In the genomic region with DNA sequence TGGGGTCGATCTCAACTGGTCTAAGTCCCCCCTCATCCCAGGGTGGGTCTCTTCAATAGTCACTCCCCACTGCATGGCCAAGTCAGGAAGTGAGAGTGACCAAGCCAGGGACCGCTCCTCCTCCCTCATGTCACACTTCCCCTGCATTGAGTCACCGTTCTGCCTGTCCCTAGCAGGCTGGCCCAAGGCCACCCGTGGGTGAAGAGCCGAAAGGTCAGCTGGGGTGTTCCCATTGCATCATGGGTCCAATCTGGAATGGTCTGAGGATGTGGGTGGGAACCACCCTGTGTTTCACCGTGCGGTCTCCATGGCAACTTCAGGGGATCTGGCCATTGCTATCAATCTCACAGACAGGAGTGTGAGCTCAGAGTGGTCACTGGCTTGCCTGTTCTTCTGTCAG, we compare ENCODE assay signal across 11 mouse cellular contexts.
DNase-seq lines count a peak whose midpoint lies in the region.
"Had no signal": no experiment of that assay in that cellular context is flagged by ENCODE, and none has a peak within 500 bp of the region (broad histone marks: within the 10 kb centered on the region; RNA-seq: fewer than 3 reads in every experiment).

No protein-coding gene starts in this region.

- intact Hi-C loops in heart, postnatal 10 days (cut with DNase I), result no loop called here

- peak; percentile 9 for DNase-seq in layer of hippocampus, adult 9-11 months
- DNase-seq in layer of hippocampus, postnatal 14 days (ENCODE audit: low spot score in 2 of 2), result no peak
- peak; percentile 92 for DNase-seq in adrenal gland, postnatal 14 days
- DNase-seq in heart, postnatal 10 days, result peak; percentile 64 to 65
- DNase-seq in lung, postnatal 25 days (ENCODE audit: low spot score), result peak; percentile 24
- DNase-seq in spleen, postnatal 14 days (ENCODE audit: low spot score in 2 of 2), result no peak
- DNase-seq in layer of hippocampus, adult 18-20 months (ENCODE audit: low spot score in 2 of 2), result no peak
- DNase-seq in embryo, embryonic 10.5 days (ENCODE audit: low spot score), result no peak
- DNase-seq: cerebellum, adult 9-10 months; gastrocnemius, postnatal 36 days; thymus, adult 2 months had no signal

Comparison
In these comparisons a context has a peak if more than half of its experiments do, and no peak if none do; other contexts are left out.
1. DNase-seq: peak in layer of hippocampus, adult 9-11 months (single experiment), adrenal gland, postnatal 14 days (single experiment), heart, postnatal 10 days (2 of 2) and lung, postnatal 25 days (single experiment); none in layer of hippocampus, postnatal 14 days (0 of 2), spleen, postnatal 14 days (0 of 2), layer of hippocampus, adult 18-20 months (0 of 2) and embryo, embryonic 10.5 days (single experiment).